In genomic region chr6:93911420-93911819, GRCm38 (mm10) we compare ENCODE assay signal across 10 mouse cellular contexts.
DNase-seq lines count a peak whose midpoint lies in the region; ATAC-seq lines count a peak whose summit lies in the region.
"Had no signal": no experiment of that assay in that cellular context is flagged by ENCODE, and none has a peak within 500 bp of the region (broad histone marks: within the 10 kb centered on the region; RNA-seq: fewer than 3 reads in every experiment).

No protein-coding gene starts in this region.

- peaks cover 21% of the 10 kb centered on the region for H3K4me1 ChIP-seq in kidney, embryonic 15.5 days
- peaks cover 50% of the 10 kb centered on the region for H3K4me1 ChIP-seq in forebrain, embryonic 12.5 days
- H3K4me1 ChIP-seq in limb, embryonic 12.5 days (replicated peaks): peaks cover 36% of the 10 kb centered on the region
- H3K4me1 ChIP-seq in neural tube, embryonic 14.5 days (ENCODE audit: control insufficient read depth, insufficient read depth, low read length): peaks cover 24% of the 10 kb centered on the region

- peak overlapping the region; percentile 65 for H3K4me2 ChIP-seq in kidney, embryonic 15.5 days
- peak overlapping the region; percentile 75 for H3K4me2 ChIP-seq in forebrain, embryonic 12.5 days
- peak overlapping the region; percentile 70 for H3K4me2 ChIP-seq in limb, embryonic 12.5 days
- H3K4me2 ChIP-seq in neural tube, embryonic 14.5 days (ENCODE audit: low read depth, low read length): peak overlapping the region; percentile 76

- DNase-seq in kidney, postnatal 36 days: no peak
- DNase-seq in urinary bladder, adult 18-20 months (ENCODE audit: low spot score in 2 of 2): no peak
- no peak for DNase-seq in lung, postnatal 25 days (ENCODE audit: low spot score)
- DNase-seq: lung, embryonic 14.5 days; thymus, postnatal 25 days had no signal

- H3K36me3 ChIP-seq in kidney, embryonic 15.5 days: no peaks in the 10 kb centered on the region
- H3K36me3 ChIP-seq in forebrain, embryonic 12.5 days (replicated peaks): peaks cover 3% of the 10 kb centered on the region; the same call in 1 of the 2 replicates
- H3K36me3 ChIP-seq in limb, embryonic 12.5 days: no peaks in the 10 kb centered on the region
- no peaks in the 10 kb centered on the region for H3K36me3 ChIP-seq in neural tube, embryonic 14.5 days (ENCODE audit: control insufficient read depth, insufficient read depth, low read length)

- H3K9ac ChIP-seq in kidney, embryonic 15.5 days: no peak overlapping the region
- peak overlapping the region; percentile 72 for H3K9ac ChIP-seq in forebrain, embryonic 12.5 days
- peak overlapping the region; percentile 31; the same call in 1 of the 2 replicates for H3K9ac ChIP-seq in limb, embryonic 12.5 days (replicated peaks)
- peak overlapping the region; percentile 74 for H3K9ac ChIP-seq in neural tube, embryonic 14.5 days (replicated peaks; ENCODE audit: low read depth, low read length)
- H3K9ac ChIP-seq: lung, embryonic 14.5 days had no signal

- ATAC-seq in kidney, embryonic 15.5 days (replicated peaks; ENCODE audit: low FRiP score): no peak
- no peak for ATAC-seq in forebrain, embryonic 12.5 days (ENCODE audit: low FRiP score)
- no peak for ATAC-seq in limb, embryonic 12.5 days (ENCODE audit: insufficient number of reproducible peaks, insufficient read depth, low FRiP score, low TSS enrichment, low read depth)
- no peak for ATAC-seq in neural tube, embryonic 14.5 days (ENCODE audit: low read depth)
- ATAC-seq in frontal cortex, adult (ENCODE audit: low TSS enrichment): no peak

- WGBS in kidney, embryonic 15.5 days: 71% methylated on average over 2 of the region's 2 CpGs
- 6% methylated on average over 2 of the region's 2 CpGs for WGBS in forebrain, embryonic 12.5 days
- 62% methylated on average over 2 of the region's 2 CpGs for WGBS in limb, embryonic 12.5 days
- WGBS in neural tube, embryonic 14.5 days: 35% methylated on average over 2 of the region's 2 CpGs

- H3K27ac ChIP-seq in kidney, embryonic 15.5 days: peak overlapping the region; percentile 89; the same call in 1 of the 2 replicates
- H3K27ac ChIP-seq in forebrain, embryonic 12.5 days: peak overlapping the region; percentile 100
- peak overlapping the region; percentile 64 for H3K27ac ChIP-seq in limb, embryonic 12.5 days
- H3K27ac ChIP-seq in neural tube, embryonic 14.5 days (ENCODE audit: low read depth, low read length): peak overlapping the region; percentile 87; the same call in 1 of the 2 replicates

- no peaks in the 10 kb centered on the region for H3K9me3 ChIP-seq in kidney, embryonic 15.5 days (replicated peaks)
- H3K9me3 ChIP-seq in forebrain, embryonic 12.5 days: no peaks in the 10 kb centered on the region
- no peaks in the 10 kb centered on the region for H3K9me3 ChIP-seq in limb, embryonic 12.5 days
- no peaks in the 10 kb centered on the region for H3K9me3 ChIP-seq in neural tube, embryonic 14.5 days (ENCODE audit: control insufficient read depth, low read length)

- no peak overlapping the region for H3K4me3 ChIP-seq in kidney, embryonic 15.5 days (replicated peaks)
- H3K4me3 ChIP-seq in forebrain, embryonic 12.5 days (replicated peaks): peak overlapping the region; percentile 44
- H3K4me3 ChIP-seq in limb, embryonic 12.5 days (replicated peaks): peak overlapping the region; percentile 40; the same call in 1 of the 2 replicates
- H3K4me3 ChIP-seq in neural tube, embryonic 14.5 days (ENCODE audit: low read depth, low read length): peak overlapping the region; percentile 58

- no peaks in the 10 kb centered on the region for H3K27me3 ChIP-seq in kidney, embryonic 15.5 days
- H3K27me3 ChIP-seq in forebrain, embryonic 12.5 days: no peaks in the 10 kb centered on the region
- H3K27me3 ChIP-seq in limb, embryonic 12.5 days: no peaks in the 10 kb centered on the region
- H3K27me3 ChIP-seq in neural tube, embryonic 14.5 days (ENCODE audit: control insufficient read depth, insufficient read depth, low read length): no peaks in the 10 kb centered on the region
